Mouse (Mus musculus): ENCODE results near the gene Dhrs3. TPM values are rescaled to one million over a fixed set of nuclear protein-coding genes. Genes with fewer than 3 reads are reported as not detected.

Dhrs3 gene
- polyA plus RNA-seq, 1 experiment from 2014 or later, result 36.5 TPM

DNA sequence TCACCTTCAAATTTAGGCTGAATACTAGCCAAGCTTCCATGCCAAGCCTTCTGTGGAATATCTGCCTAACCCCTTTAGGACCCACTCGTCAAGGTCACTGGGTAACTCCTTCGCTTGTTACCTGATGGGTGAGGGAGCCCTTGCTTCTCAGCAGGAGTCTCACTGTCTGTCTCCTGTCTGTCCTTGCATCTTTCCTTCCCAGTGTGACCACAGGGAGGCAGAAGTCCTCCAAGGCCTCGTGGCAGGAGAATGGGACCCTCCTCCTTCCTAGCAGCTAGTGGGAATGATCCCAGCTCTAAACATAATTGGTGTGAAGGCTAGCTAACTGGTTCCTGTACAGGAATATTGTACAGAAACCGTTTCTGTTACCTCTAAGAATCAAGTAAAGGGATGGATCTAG is 24.5 kb downstream of the Dhrs3 start:
- Histone ChIP-seq H3K9me3 (ENCODE audit: low read depth, low read length) (no peaks in the 10 kb centered on the region), H3K4me1 (ENCODE audit: insufficient read depth) (no peaks in the 10 kb centered on the region), H3K9ac (no peak overlapping the region), H3K4me3 (ENCODE audit: low read depth, low read length) (no peak overlapping the region), H3K27ac (ENCODE audit: low read depth) (no peak overlapping the region), H3K27me3 (ENCODE audit: insufficient read depth, low read length) (no peaks in the 10 kb centered on the region), H3K36me3 (ENCODE audit: insufficient read depth) (peaks cover 26% of the 10 kb centered on the region; the same call in 1 of the 2 replicates), H3K4me2 (no peak overlapping the region)
- 55% methylated on average over 4 of the region's 4 CpGs for WGBS
- peak; percentile 37 for DNase-seq
- TF ChIP-seq CTCF (IDR thresholded peaks at IDR 0.05; ENCODE audit: low read depth), result peak; percentile 48
- ATAC-seq (ENCODE audit: insufficient read depth), result no peak

DNA sequence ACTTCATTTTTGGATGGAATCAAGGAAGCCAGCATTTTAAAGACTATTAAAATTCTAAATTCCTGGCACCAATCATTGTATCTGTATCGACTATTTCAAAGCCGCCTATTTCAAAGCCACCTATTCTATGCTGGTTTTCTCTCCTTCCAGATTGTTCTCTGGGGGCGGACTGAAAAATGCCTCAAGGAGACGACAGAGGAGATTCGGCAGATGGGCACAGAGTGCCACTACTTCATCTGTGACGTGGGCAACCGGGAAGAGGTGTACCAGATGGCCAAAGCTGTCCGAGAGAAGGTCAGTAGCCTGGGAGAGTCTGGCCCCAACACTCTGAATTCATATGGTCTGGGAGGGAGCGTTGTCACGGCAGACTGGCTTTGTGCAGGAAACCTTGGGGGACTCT is 25.9 kb downstream of the Dhrs3 start:
- H3K9ac ChIP-seq, result no peak overlapping the region
- no peak for TF ChIP-seq CTCF (IDR thresholded peaks at IDR 0.05; ENCODE audit: low read depth)
- H3K4me1 ChIP-seq (ENCODE audit: insufficient read depth), result no peaks in the 10 kb centered on the region
- H3K27ac ChIP-seq (ENCODE audit: low read depth), result no peak overlapping the region
- no peak for DNase-seq
- H3K36me3 ChIP-seq (ENCODE audit: insufficient read depth), result peaks cover 32% of the 10 kb centered on the region; the same call in 1 of the 2 replicates
- no peak for ATAC-seq (ENCODE audit: insufficient read depth)
- no peak overlapping the region for H3K4me3 ChIP-seq (ENCODE audit: low read depth, low read length)
- WGBS, result 92% methylated on average over 10 of the region's 10 CpGs
- H3K9me3 ChIP-seq (ENCODE audit: low read depth, low read length), result no peaks in the 10 kb centered on the region
- no peaks in the 10 kb centered on the region for H3K27me3 ChIP-seq (ENCODE audit: insufficient read depth, low read length)
- H3K4me2 ChIP-seq, result no peak overlapping the region

DNA sequence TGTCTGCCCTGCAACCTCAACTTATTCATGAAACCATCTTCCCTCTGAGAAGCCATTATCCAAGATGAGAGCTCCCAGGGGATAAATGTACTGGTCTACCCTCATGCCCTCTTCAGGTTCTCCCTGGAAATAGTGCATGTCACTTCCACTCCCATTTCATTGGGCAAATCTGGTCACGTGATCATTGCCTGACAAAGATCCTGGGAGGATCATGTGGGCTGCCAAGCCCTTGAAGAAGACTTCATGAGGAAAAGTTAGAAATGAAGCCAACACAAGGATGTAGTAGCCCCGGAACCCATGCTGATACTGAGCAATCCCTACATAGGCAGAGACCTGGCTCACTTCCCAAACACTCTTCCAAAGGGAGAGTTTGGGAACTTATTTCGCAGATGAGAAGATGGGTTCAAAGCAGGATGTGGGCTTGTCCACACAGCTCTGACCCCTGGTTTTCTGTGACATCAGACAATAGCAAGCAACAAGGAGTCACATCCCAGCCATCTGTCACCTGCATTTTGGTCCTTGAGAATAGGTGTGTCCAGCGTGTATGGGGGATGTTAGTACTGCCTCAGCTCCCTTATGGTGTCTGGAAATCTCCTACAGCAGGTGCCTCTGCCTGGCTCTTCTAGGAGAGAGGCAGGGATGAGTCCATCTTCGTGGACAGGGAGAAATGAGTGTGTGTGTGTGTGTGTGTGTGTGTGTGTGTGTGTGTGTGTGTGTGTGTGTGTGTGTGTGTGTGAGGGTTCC is 36.2 kb downstream of the Dhrs3 start:
- no peaks in the 10 kb centered on the region for H3K27me3 ChIP-seq (ENCODE audit: insufficient read depth, low read length)
- no peak overlapping the region for H3K4me2 ChIP-seq
- ATAC-seq (ENCODE audit: insufficient read depth), result no peak
- H3K4me3 ChIP-seq (ENCODE audit: low read depth, low read length), result no peak overlapping the region
- no peak overlapping the region for H3K27ac ChIP-seq (ENCODE audit: low read depth)
- H3K9ac ChIP-seq, result no peak overlapping the region
- peaks cover 12% of the 10 kb centered on the region for H3K4me1 ChIP-seq (ENCODE audit: insufficient read depth)
- 73% methylated on average over 5 of the region's 5 CpGs for WGBS
- no peak for TF ChIP-seq CTCF (IDR thresholded peaks at IDR 0.05; ENCODE audit: low read depth)
- H3K9me3 ChIP-seq (ENCODE audit: low read depth, low read length), result no peaks in the 10 kb centered on the region
- no peak for DNase-seq
- H3K36me3 ChIP-seq (ENCODE audit: insufficient read depth), result peaks cover 14% of the 10 kb centered on the region

DNA sequence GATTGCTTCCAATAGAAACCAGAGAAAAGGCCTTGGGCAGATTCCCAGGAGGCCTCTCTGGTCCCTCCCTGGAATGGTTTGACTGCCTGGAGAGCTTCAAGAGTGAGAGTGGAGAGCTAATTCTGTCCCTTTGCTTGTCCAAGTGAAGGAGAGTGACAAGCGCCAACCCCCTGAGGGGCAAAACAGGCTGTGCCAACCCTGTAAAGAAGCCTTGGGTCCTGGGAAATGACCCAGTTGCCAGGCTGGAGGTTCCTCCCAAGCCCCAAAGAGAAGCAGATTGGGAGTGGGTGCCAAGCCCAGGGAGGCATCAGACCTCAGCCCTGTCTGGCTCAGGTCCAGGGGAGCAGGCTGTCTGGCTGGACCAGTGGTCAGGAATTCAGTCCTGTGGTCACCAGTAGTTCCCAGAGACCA is 37.2 kb downstream of the Dhrs3 start:
- peak; percentile 55 for DNase-seq
- Histone ChIP-seq H3K9ac (no peak overlapping the region), H3K4me1 (ENCODE audit: insufficient read depth) (peaks cover 12% of the 10 kb centered on the region), H3K36me3 (ENCODE audit: insufficient read depth) (peaks cover 14% of the 10 kb centered on the region), H3K4me2 (no peak overlapping the region), H3K27ac (ENCODE audit: low read depth) (peak overlapping the region; percentile 92), H3K9me3 (ENCODE audit: low read depth, low read length) (no peaks in the 10 kb centered on the region), H3K4me3 (ENCODE audit: low read depth, low read length) (no peak overlapping the region), H3K27me3 (ENCODE audit: insufficient read depth, low read length) (no peaks in the 10 kb centered on the region)
- no peak for TF ChIP-seq CTCF (IDR thresholded peaks at IDR 0.05; ENCODE audit: low read depth)
- ATAC-seq (ENCODE audit: insufficient read depth), result peak; percentile 46
- 73% methylated on average over 1 of the region's 1 CpGs for WGBS

DNA sequence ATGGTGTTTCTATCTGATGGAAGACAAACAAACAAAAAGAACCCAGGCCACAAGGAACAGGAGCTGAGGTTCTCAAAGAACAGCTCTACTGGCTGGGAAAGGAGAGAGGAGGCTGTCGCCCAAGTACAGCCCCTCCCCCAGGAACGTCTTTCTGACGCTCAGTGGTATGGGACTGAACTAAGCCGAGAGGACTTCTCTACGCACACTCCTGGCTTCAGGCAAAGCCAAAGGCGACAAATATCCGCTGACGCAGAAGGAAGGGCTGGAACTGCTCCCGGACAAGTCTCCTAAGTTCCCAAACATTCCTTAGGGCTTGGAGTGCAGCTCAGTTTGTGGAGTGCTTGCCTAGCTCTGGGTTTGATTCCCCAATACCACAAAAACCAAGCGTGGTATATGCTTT is 37.7 kb downstream of the Dhrs3 start:
- peak overlapping the region; percentile 18 for H3K4me2 ChIP-seq

DNA sequence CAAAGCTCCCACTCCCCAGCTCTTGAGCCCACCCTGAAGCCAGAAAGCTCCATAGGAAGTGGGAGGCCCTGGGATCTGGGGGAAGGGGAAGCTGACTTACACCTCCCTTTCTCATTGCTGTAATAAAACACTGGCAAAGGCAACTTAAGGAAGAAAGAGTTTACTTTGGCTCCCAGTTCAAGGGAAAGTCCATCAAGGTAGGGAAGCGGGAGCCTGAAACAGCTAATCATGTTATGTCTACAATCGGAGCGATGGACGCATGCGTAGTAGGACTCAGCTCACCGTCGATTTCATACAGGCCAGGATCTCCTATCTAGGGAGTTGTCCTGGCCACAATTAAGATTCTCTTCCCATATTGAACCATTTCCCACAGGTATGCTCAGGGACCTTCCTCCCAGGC is 38.5 kb downstream of the Dhrs3 start:
- DNase-seq (no peak), ATAC-seq (ENCODE audit: insufficient read depth) (no peak)
- H3K4me1 ChIP-seq (ENCODE audit: insufficient read depth), result peaks cover 12% of the 10 kb centered on the region
- H3K27ac ChIP-seq (ENCODE audit: low read depth), result peak overlapping the region; percentile 92; the same call in 1 of the 2 replicates
- H3K4me3 ChIP-seq (ENCODE audit: low read depth, low read length), result no peak overlapping the region
- H3K4me2 ChIP-seq, result no peak overlapping the region
- peaks cover 14% of the 10 kb centered on the region for H3K36me3 ChIP-seq (ENCODE audit: insufficient read depth)
- whole genome bisulfite sequencing, result 81% methylated on average over 7 of the region's 7 CpGs
- no peak for TF ChIP-seq CTCF (IDR thresholded peaks at IDR 0.05; ENCODE audit: low read depth)
- H3K9me3 ChIP-seq (ENCODE audit: low read depth, low read length), result no peaks in the 10 kb centered on the region
- no peak overlapping the region for H3K9ac ChIP-seq
- no peaks in the 10 kb centered on the region for H3K27me3 ChIP-seq (ENCODE audit: insufficient read depth, low read length)

More for the DNA sequence above, 37.7 kb downstream of the Dhrs3 start:
- peak; percentile 96 for ATAC-seq (ENCODE audit: insufficient read depth)
- WGBS, result 12% methylated on average over 10 of the region's 10 CpGs
- peak; percentile 94 for DNase-seq
- H3K9me3 ChIP-seq (ENCODE audit: low read depth, low read length), result no peaks in the 10 kb centered on the region
- H3K4me1 ChIP-seq (ENCODE audit: insufficient read depth), result peaks cover 12% of the 10 kb centered on the region
- no peaks in the 10 kb centered on the region for H3K27me3 ChIP-seq (ENCODE audit: insufficient read depth, low read length)
- peak overlapping the region; percentile 92 for H3K27ac ChIP-seq (ENCODE audit: low read depth)
- H3K9ac ChIP-seq, result no peak overlapping the region
- peaks cover 14% of the 10 kb centered on the region for H3K36me3 ChIP-seq (ENCODE audit: insufficient read depth)
- TF ChIP-seq CTCF (IDR thresholded peaks at IDR 0.05; ENCODE audit: low read depth), result no peak
- H3K4me3 ChIP-seq (ENCODE audit: low read depth, low read length), result no peak overlapping the region

DNA sequence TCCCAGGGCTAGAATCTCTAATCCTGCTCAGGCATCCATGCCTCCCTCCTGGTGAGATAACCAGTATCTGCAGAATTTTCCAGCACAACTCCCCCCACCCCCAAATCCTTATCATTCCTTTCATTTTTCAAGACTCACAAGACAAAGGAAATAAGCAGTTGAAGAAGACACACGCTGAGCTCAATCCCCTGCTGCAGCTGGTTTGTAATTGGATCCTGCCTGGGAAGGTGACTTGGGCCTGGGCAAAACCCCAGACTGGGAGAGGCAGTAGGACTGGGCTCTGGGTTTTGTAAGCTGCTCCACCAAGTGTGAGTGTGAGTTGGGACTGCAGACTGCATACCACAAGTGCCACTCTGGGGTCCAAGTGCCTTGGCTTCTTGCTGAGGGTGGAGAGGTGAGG is 41.9 kb downstream of the Dhrs3 start:
- no peak for ATAC-seq (ENCODE audit: insufficient read depth)
- H3K36me3 ChIP-seq (ENCODE audit: insufficient read depth), result no peaks in the 10 kb centered on the region
- no peak for TF ChIP-seq CTCF (IDR thresholded peaks at IDR 0.05; ENCODE audit: low read depth)
- H3K4me1 ChIP-seq (ENCODE audit: insufficient read depth), result peaks cover 12% of the 10 kb centered on the region
- no peak overlapping the region for H3K4me2 ChIP-seq
- H3K4me3 ChIP-seq (ENCODE audit: low read depth, low read length), result no peak overlapping the region
- no peak overlapping the region for H3K27ac ChIP-seq (ENCODE audit: low read depth)
- H3K9ac ChIP-seq, result no peak overlapping the region
- 9% methylated on average over 1 of the region's 1 CpGs for WGBS
- DNase-seq, result no peak
- no peaks in the 10 kb centered on the region for H3K9me3 ChIP-seq (ENCODE audit: low read depth, low read length)
- no peaks in the 10 kb centered on the region for H3K27me3 ChIP-seq (ENCODE audit: insufficient read depth, low read length)

Data from lung, embryonic 14.5 days (tissue).